Mouse (Mus musculus) forebrain, embryonic 13.5 days (tissue): Measurements from ENCODE around the gene Myo5a. TPM values are rescaled to one million over a fixed set of nuclear protein-coding genes. Genes with fewer than 3 reads are reported as not detected.

ENCODE experiments used
- ATAC-seq: fragments of 200-750 bp; cut with Nextera tagmentation; 2 replicates; pipeline ENCODE4 v1.8.0; 2017
- H3K27ac ChIP-seq: fragments of 300-500 bp; sonication (generic); 2 replicates; pipeline ENCODE4 v1.5.1; 2015; ENCODE audit warnings: inconsistent platforms, mild to moderate bottlenecking, moderate library complexity
- H3K27me3 ChIP-seq: fragments of 300-500 bp; sonication (generic); 2 replicates; pipeline ENCODE4 v1.6.1; 2015; ENCODE audit warnings: mild to moderate bottlenecking, inconsistent platforms
- H3K36me3 ChIP-seq: fragments of 300-500 bp; sonication (generic); 2 replicates; pipeline ENCODE4 v1.6.1; 2015; ENCODE audit warnings: mild to moderate bottlenecking, inconsistent platforms; ENCODE audit not compliant: poor library complexity, severe bottlenecking
- H3K4me1 ChIP-seq: fragments of 300-500 bp; sonication (generic); 2 replicates; pipeline ENCODE4 v1.6.1; 2015; ENCODE audit warnings: inconsistent platforms
- H3K4me2 ChIP-seq: fragments of 300-500 bp; sonication (generic); 2 replicates; pipeline ENCODE4 v1.6.1; 2015; ENCODE audit warnings: inconsistent platforms, mild to moderate bottlenecking, moderate library complexity
- H3K4me3 ChIP-seq: fragments of 300-500 bp; sonication (generic); 2 replicates; pipeline ENCODE4 v1.5.1; 2015; ENCODE audit warnings: mild to moderate bottlenecking, inconsistent platforms
- H3K9ac ChIP-seq: fragments of 300-500 bp; sonication (generic); 2 replicates; pipeline ENCODE4 v1.6.1; 2015; ENCODE audit warnings: mild to moderate bottlenecking, inconsistent platforms
- H3K9me3 ChIP-seq: fragments of 300-500 bp; sonication (generic); replicated peaks from 2 replicates; pipeline ENCODE4 v1.6.1; 2016; ENCODE audit warnings: inconsistent platforms
- WGBS: fragments of 180-500 bp; shearing (Covaris S2); methylation state at CpG from one replicate; pipeline ENCODE4 v1.1.7; 2015; 5-methylcytosine and 5-hydroxymethylcytosine counted together
- polyA plus RNA-seq: library from polyadenylated mRNA; unstranded; fragments of >200 nt; fragmentation: Nextera tagmentation; extraction: Ambion mirVana; gene quantifications from 2 replicates; pipeline ENCODE4 v1.2.1, GENCODE M21; 2015

Gene Myo5a
- polyA plus RNA-seq, 1 experiment from 2014 or later, result 26.9 TPM

- ATAC-seq, result peak; percentile 50; the same call in 1 of the 2 replicates
- Histone ChIP-seq H3K27me3 (no peaks in the 10 kb centered on the region), H3K4me3 (no peak overlapping the region), H3K4me1 (no peaks in the 10 kb centered on the region), H3K36me3 (peaks cover 77% of the 10 kb centered on the region), H3K4me2 (no peak overlapping the region), H3K9ac (no peak overlapping the region), H3K9me3 (no peaks in the 10 kb centered on the region), H3K27ac (no peak overlapping the region)
- WGBS, result 84% methylated on average over 11 of the region's 11 CpGs
Observed at GRCm38 (mm10) chr9:75214743-75215413, 144.1 kb downstream of the Myo5a start.

DNA sequence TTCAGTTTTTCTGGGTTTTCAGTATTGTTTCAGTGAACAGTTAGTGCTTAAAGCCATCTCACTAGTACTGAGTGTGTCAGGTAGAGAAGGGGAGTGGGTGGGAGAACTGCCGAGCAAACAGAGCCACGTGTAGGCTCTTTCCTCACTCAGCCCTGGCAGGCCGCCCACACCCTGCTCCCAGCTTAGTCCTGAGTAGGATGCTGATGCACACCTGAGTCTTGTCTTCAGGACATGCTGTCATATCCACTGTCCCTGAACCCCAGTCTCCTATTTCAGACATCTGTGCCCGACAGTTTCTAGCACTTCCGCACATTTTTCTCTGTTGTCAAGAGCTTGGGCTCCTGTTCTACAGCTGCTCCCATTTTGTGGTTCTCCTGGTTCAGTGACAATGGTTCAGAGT is 149.1 kb downstream of the Myo5a start:
- WGBS, result 84% methylated on average over 5 of the region's 5 CpGs
- no peaks in the 10 kb centered on the region for H3K4me1 ChIP-seq
- H3K27ac ChIP-seq, result no peak overlapping the region
- H3K9me3 ChIP-seq, result no peaks in the 10 kb centered on the region
- no peak for ATAC-seq
- H3K9ac ChIP-seq, result no peak overlapping the region
- no peaks in the 10 kb centered on the region for H3K27me3 ChIP-seq
- H3K4me3 ChIP-seq, result no peak overlapping the region
- peaks cover 61% of the 10 kb centered on the region for H3K36me3 ChIP-seq
- H3K4me2 ChIP-seq, result no peak overlapping the region

DNA sequence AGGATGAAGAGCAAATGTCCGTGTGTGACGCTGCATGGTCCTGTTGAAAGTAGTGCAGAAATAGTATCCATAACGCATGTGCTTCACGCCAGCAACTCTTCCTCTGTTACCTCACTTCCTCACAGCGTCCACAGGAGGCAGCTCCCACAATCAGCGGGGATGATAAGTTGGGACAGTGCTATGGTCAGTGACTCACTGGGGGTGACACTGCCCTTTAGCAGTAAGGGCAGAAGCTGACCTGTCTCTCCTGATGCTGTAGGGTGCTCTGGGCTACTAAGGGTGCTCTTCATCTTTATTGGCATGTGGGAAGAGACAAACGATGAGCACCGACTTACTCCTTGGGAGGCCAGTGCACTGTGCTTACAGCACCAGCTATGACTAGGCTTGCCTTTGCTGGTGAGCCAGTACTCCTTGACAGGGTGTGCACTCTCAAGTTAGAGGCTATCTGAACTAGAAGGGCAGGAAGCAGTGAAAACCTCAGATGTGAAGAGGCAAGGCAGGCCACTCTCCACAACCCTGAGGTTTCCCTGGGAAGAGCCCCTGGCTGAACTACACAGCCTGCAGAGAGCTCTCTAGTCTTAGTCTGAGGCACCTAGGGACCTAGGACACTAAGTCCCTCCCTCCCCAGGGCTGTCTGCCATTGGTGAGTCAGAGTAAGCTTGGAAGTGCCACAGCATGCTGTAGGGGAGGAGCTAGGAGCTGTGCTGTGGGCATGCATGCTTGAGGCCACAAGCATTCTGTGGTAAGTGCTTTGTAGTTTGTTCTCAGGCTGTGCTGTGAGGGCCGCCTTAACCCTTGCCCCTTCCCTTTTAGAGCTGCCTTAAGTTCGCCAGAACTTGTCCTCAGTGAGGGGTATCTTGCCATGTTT is 150.8 kb downstream of the Myo5a start:
- Histone ChIP-seq H3K4me3 (no peak overlapping the region), H3K9ac (no peak overlapping the region), H3K27ac (no peak overlapping the region), H3K4me1 (no peaks in the 10 kb centered on the region), H3K27me3 (no peaks in the 10 kb centered on the region), H3K9me3 (no peaks in the 10 kb centered on the region), H3K36me3 (peaks cover 43% of the 10 kb centered on the region), H3K4me2 (no peak overlapping the region)
- peak; percentile 53; the same call in 1 of the 2 replicates for ATAC-seq
- WGBS, result 71% methylated on average over 10 of the region's 10 CpGs

- H3K36me3 ChIP-seq, result no peaks in the 10 kb centered on the region
- no peaks in the 10 kb centered on the region for H3K9me3 ChIP-seq
- H3K4me1 ChIP-seq, result peaks cover 9% of the 10 kb centered on the region
- no peak within 1 kb of the TSS for H3K27ac ChIP-seq
- H3K9ac ChIP-seq, result peak within 1 kb of the TSS; percentile 43; the same call in 1 of the 2 replicates
- peak; percentile 61 for ATAC-seq
- peak within 1 kb of the TSS; percentile 40 for H3K4me3 ChIP-seq
- WGBS, result 3% methylated on average over 48 of the region's 48 CpGs
- H3K27me3 ChIP-seq, result peaks cover 39% of the 10 kb centered on the region
- peak within 1 kb of the TSS; percentile 74 for H3K4me2 ChIP-seq
Observed at GRCm38 (mm10) chr9:75231841-75232746, 161.3 kb downstream of the Myo5a start, which contains the start of gene Myo5c. Gene Myo5c (plus strand): TSS chr9:75232020.

- H3K9me3 ChIP-seq, result no peaks in the 10 kb centered on the region
- peaks cover 9% of the 10 kb centered on the region for H3K4me1 ChIP-seq
- no peak overlapping the region for H3K4me3 ChIP-seq
- WGBS, result 11% methylated on average over 8 of the region's 8 CpGs
- peaks cover 39% of the 10 kb centered on the region for H3K27me3 ChIP-seq
- no peak for ATAC-seq
- H3K36me3 ChIP-seq, result no peaks in the 10 kb centered on the region
- no peak overlapping the region for H3K27ac ChIP-seq
- no peak overlapping the region for H3K9ac ChIP-seq
- H3K4me2 ChIP-seq, result no peak overlapping the region
Observed at GRCm38 (mm10) chr9:75232860-75233259, 162.0 kb downstream of the Myo5a start.

DNA sequence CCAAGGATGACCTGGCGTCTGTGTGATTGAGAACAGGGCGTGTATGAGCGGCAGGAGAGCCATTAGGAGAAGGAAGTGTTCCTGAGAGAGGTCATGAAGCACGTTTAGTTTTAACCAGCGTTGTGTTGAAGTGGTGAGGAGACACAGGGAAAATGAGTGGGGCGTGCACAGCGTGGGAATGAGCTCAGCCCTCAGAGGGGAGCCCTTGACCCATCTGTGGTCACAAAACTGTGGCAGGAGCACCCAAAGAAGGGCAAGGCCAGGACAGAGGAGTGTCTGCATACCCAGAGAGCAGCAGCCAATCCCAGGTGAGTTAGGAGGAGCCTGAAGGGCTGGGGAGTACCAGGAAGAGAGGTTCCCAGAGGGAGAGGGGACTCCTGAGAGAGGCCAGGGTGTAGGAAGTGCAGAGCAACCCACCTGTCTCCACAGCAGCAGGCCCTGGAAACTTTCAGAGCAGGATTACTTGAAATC is 163.5 kb downstream of the Myo5a start:
- Histone ChIP-seq H3K4me3 (no peak overlapping the region), H3K9ac (no peak overlapping the region), H3K4me2 (no peak overlapping the region), H3K4me1 (peaks cover 9% of the 10 kb centered on the region), H3K36me3 (no peaks in the 10 kb centered on the region), H3K27ac (no peak overlapping the region), H3K27me3 (peaks cover 39% of the 10 kb centered on the region), H3K9me3 (no peaks in the 10 kb centered on the region)
- WGBS, result 33% methylated on average over 7 of the region's 7 CpGs
- ATAC-seq, result no peak

GRCm38 (mm10) chr9:75234983-75235627 is 164.3 kb downstream of the Myo5a start:
- 78% methylated on average over 12 of the region's 12 CpGs for WGBS
- H3K4me1 ChIP-seq, result peaks cover 9% of the 10 kb centered on the region
- no peak overlapping the region for H3K4me2 ChIP-seq
- H3K36me3 ChIP-seq, result no peaks in the 10 kb centered on the region
- H3K4me3 ChIP-seq, result no peak overlapping the region
- ATAC-seq, result no peak
- peaks cover 39% of the 10 kb centered on the region for H3K27me3 ChIP-seq
- no peaks in the 10 kb centered on the region for H3K9me3 ChIP-seq
- no peak overlapping the region for H3K27ac ChIP-seq
- H3K9ac ChIP-seq, result no peak overlapping the region

DNA sequence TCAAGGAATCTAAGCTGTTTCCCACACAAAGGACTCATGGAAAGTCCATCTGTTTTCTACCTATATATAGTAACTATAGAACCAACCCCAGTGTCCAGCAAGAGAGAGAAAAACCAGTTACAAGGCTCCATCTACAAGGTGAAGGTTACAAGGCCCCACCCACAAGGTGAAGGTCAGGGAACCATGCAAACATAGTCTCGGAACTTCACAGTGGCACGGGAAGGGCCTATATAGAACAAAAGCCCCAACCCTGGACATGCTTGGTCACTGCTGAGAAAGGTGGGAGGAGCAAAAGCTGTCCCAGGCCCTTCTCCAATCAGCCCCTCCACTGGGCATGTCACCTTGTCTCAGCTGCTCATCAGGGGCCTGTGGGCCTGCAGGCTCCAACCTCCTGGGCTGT is 164.9 kb downstream of the Myo5a start:
- Histone ChIP-seq H3K27me3 (peaks cover 37% of the 10 kb centered on the region), H3K27ac (no peak overlapping the region), H3K9me3 (no peaks in the 10 kb centered on the region), H3K36me3 (no peaks in the 10 kb centered on the region), H3K9ac (no peak overlapping the region), H3K4me1 (peaks cover 9% of the 10 kb centered on the region), H3K4me2 (no peak overlapping the region), H3K4me3 (no peak overlapping the region)
- no peak for ATAC-seq
- 64% methylated on average over 2 of the region's 2 CpGs for whole genome bisulfite sequencing

GRCm38 (mm10) chr9:75236416-75237308 is 165.8 kb downstream of the Myo5a start:
- Histone ChIP-seq H3K4me1 (peaks cover 9% of the 10 kb centered on the region), H3K36me3 (no peaks in the 10 kb centered on the region), H3K4me2 (no peak overlapping the region), H3K9ac (no peak overlapping the region), H3K27me3 (peaks cover 27% of the 10 kb centered on the region), H3K9me3 (no peaks in the 10 kb centered on the region), H3K4me3 (no peak overlapping the region), H3K27ac (no peak overlapping the region)
- WGBS, result 89% methylated on average over 12 of the region's 12 CpGs
- ATAC-seq, result no peak

- Histone ChIP-seq H3K9me3 (no peaks in the 10 kb centered on the region), H3K27ac (no peak overlapping the region), H3K4me1 (no peaks in the 10 kb centered on the region), H3K36me3 (no peaks in the 10 kb centered on the region), H3K9ac (no peak overlapping the region), H3K4me3 (no peak overlapping the region), H3K27me3 (peaks cover 12% of the 10 kb centered on the region), H3K4me2 (no peak overlapping the region)
- ATAC-seq, result no peak
- WGBS, result 90% methylated on average over 3 of the region's 3 CpGs
Observed at GRCm38 (mm10) chr9:75238179-75238578, 167.4 kb downstream of the Myo5a start.
